Mouse (Mus musculus) heart, embryonic 13.5 days (tissue): ENCODE measurements around the gene Ctcfl. TPM values are rescaled to one million over a fixed set of nuclear protein-coding genes. Genes with fewer than 3 reads are reported as not detected.

Experiments
- ATAC-seq: fragments of 200-750 bp; cut with Nextera tagmentation; 2 replicates; pipeline ENCODE4 v1.8.0; 2017; ENCODE audit warnings: moderate TSS enrichment; ENCODE audit not compliant: insufficient number of reproducible peaks, low FRiP score, low TSS enrichment; ENCODE audit errors: extremely low read depth
- H3K27ac ChIP-seq: fragments of 300-500 bp; sonication (generic); replicated peaks from 2 replicates; pipeline ENCODE4 v1.5.1; 2015; ENCODE audit warnings: moderate library complexity, mild to moderate bottlenecking, inconsistent platforms
- H3K27me3 ChIP-seq: fragments of 300-500 bp; sonication (generic); replicated peaks from 2 replicates; pipeline ENCODE4 v1.6.1; 2015; ENCODE audit warnings: mild to moderate bottlenecking, inconsistent platforms
- H3K36me3 ChIP-seq: fragments of 300-500 bp; sonication (generic); 2 replicates; pipeline ENCODE4 v1.6.1; 2015; ENCODE audit warnings: mild to moderate bottlenecking, inconsistent platforms
- H3K4me1 ChIP-seq: fragments of 300-500 bp; sonication (generic); 2 replicates; pipeline ENCODE4 v1.6.1; 2015; ENCODE audit warnings: inconsistent platforms
- H3K4me2 ChIP-seq: fragments of 300-500 bp; sonication (generic); 2 replicates; pipeline ENCODE4 v1.6.1; 2015; ENCODE audit warnings: inconsistent platforms, mild to moderate bottlenecking, moderate library complexity
- H3K4me3 ChIP-seq: fragments of 300-500 bp; sonication (generic); 2 replicates; pipeline ENCODE4 v1.5.1; 2015; ENCODE audit warnings: moderate library complexity, mild to moderate bottlenecking, inconsistent platforms
- H3K9ac ChIP-seq: fragments of 300-500 bp; sonication (generic); 2 replicates; pipeline ENCODE4 v1.6.1; 2015; ENCODE audit warnings: inconsistent platforms, mild to moderate bottlenecking, moderate library complexity
- H3K9me3 ChIP-seq: fragments of 300-500 bp; sonication (generic); 2 replicates; pipeline ENCODE4 v1.6.1; 2016; ENCODE audit warnings: inconsistent platforms
- WGBS: fragments of 180-500 bp; shearing (Covaris S2); methylation state at CpG from one replicate; pipeline ENCODE4 v1.1.7; 2015; ENCODE audit warnings: mixed read lengths; 5-methylcytosine and 5-hydroxymethylcytosine counted together
- polyA plus RNA-seq: library from polyadenylated mRNA; unstranded; fragments of >200 nt; fragmentation: Nextera tagmentation; extraction: Ambion mirVana; gene quantifications from 2 replicates; pipeline ENCODE4 v1.2.1, GENCODE M21; 2015

Ctcfl gene
- polyA plus RNA-seq, 1 experiment from 2014 or later, result 0.70 TPM

GRCm38 (mm10) chr2:173056882-173057315 lies 62.4 kb downstream of the Ctcfl start:
- peak overlapping the region; percentile 93 for H3K27ac ChIP-seq
- peaks cover 71% of the 10 kb centered on the region for H3K4me1 ChIP-seq
- H3K4me2 ChIP-seq, result peak overlapping the region; percentile 49; the same call in 1 of the 2 replicates
- no peaks in the 10 kb centered on the region for H3K36me3 ChIP-seq
- no peak overlapping the region for H3K9ac ChIP-seq
- ATAC-seq, result peak; percentile 38
- WGBS, result 58% methylated on average over 11 of the region's 11 CpGs
- no peak overlapping the region for H3K4me3 ChIP-seq
- H3K27me3 ChIP-seq, result no peaks in the 10 kb centered on the region
- H3K9me3 ChIP-seq, result no peaks in the 10 kb centered on the region

- Histone ChIP-seq H3K9me3 (no peaks in the 10 kb centered on the region), H3K4me2 (no peak overlapping the region), H3K36me3 (no peaks in the 10 kb centered on the region), H3K27me3 (no peaks in the 10 kb centered on the region), H3K27ac (no peak overlapping the region; the same call in 1 of the 2 replicates), H3K4me1 (peaks cover 67% of the 10 kb centered on the region), H3K4me3 (no peak overlapping the region), H3K9ac (no peak overlapping the region)
- WGBS, result 68% methylated on average over 10 of the region's 10 CpGs
- ATAC-seq, result no peak
Observed at GRCm38 (mm10) chr2:173056303-173056881, 62.9 kb downstream of the Ctcfl start.

GRCm38 (mm10) chr2:173053846-173054245 lies 65.5 kb downstream of the Ctcfl start:
- Histone ChIP-seq H3K4me2 (no peak overlapping the region), H3K9ac (no peak overlapping the region), H3K36me3 (no peaks in the 10 kb centered on the region), H3K27ac (no peak overlapping the region), H3K4me1 (peaks cover 71% of the 10 kb centered on the region), H3K27me3 (no peaks in the 10 kb centered on the region), H3K4me3 (no peak overlapping the region), H3K9me3 (no peaks in the 10 kb centered on the region)
- 70% methylated on average over 6 of the region's 6 CpGs for WGBS
- no peak for ATAC-seq

- peak overlapping the region; percentile 58 for H3K9ac ChIP-seq
- H3K4me2 ChIP-seq, result no peak overlapping the region
- peaks cover 71% of the 10 kb centered on the region for H3K4me1 ChIP-seq
- H3K36me3 ChIP-seq, result no peaks in the 10 kb centered on the region
- no peak for ATAC-seq
- no peak overlapping the region for H3K27ac ChIP-seq
- H3K4me3 ChIP-seq, result no peak overlapping the region
- no peaks in the 10 kb centered on the region for H3K27me3 ChIP-seq
- 82% methylated on average over 8 of the region's 8 CpGs for WGBS
- H3K9me3 ChIP-seq, result no peaks in the 10 kb centered on the region
Observed at GRCm38 (mm10) chr2:173052881-173053280, 66.4 kb downstream of the Ctcfl start.

GRCm38 (mm10) chr2:173050604-173051382 lies 68.5 kb downstream of the Ctcfl start:
- H3K27ac ChIP-seq, result no peak overlapping the region
- peak overlapping the region; percentile 38; the same call in 1 of the 2 replicates for H3K9ac ChIP-seq
- no peak overlapping the region for H3K4me2 ChIP-seq
- peaks cover 71% of the 10 kb centered on the region for H3K4me1 ChIP-seq
- ATAC-seq, result no peak
- 46% methylated on average over 8 of the region's 8 CpGs for WGBS
- H3K27me3 ChIP-seq, result no peaks in the 10 kb centered on the region
- no peaks in the 10 kb centered on the region for H3K36me3 ChIP-seq
- H3K9me3 ChIP-seq, result no peaks in the 10 kb centered on the region
- H3K4me3 ChIP-seq, result no peak overlapping the region

GRCm38 (mm10) chr2:173049817-173050216 lies 69.5 kb downstream of the Ctcfl start:
- Histone ChIP-seq H3K4me1 (peaks cover 74% of the 10 kb centered on the region), H3K27me3 (no peaks in the 10 kb centered on the region), H3K36me3 (no peaks in the 10 kb centered on the region), H3K9me3 (no peaks in the 10 kb centered on the region), H3K4me3 (no peak overlapping the region), H3K9ac (no peak overlapping the region), H3K4me2 (no peak overlapping the region), H3K27ac (peak overlapping the region; percentile 48)
- no peak for ATAC-seq
- 44% methylated on average over 6 of the region's 6 CpGs for WGBS

- no peak for ATAC-seq
- WGBS, result 63% methylated on average over 3 of the region's 3 CpGs
- Histone ChIP-seq H3K27me3 (no peaks in the 10 kb centered on the region), H3K36me3 (no peaks in the 10 kb centered on the region), H3K4me2 (no peak overlapping the region), H3K9ac (peak overlapping the region; percentile 33; the same call in 1 of the 2 replicates), H3K4me1 (peaks cover 79% of the 10 kb centered on the region), H3K27ac (peak overlapping the region; percentile 48), H3K9me3 (no peaks in the 10 kb centered on the region), H3K4me3 (no peak overlapping the region)
Observed at GRCm38 (mm10) chr2:173049231-173049630, 70.1 kb downstream of the Ctcfl start.

GRCm38 (mm10) chr2:173048041-173048745 lies 71.1 kb downstream of the Ctcfl start:
- no peak overlapping the region; the same call in 1 of the 2 replicates for H3K4me2 ChIP-seq
- H3K36me3 ChIP-seq, result no peaks in the 10 kb centered on the region
- peaks cover 88% of the 10 kb centered on the region for H3K4me1 ChIP-seq
- no peak overlapping the region for H3K4me3 ChIP-seq
- 54% methylated on average over 17 of the region's 17 CpGs for WGBS
- H3K9ac ChIP-seq, result peak overlapping the region; percentile 15; the same call in 1 of the 2 replicates
- no peaks in the 10 kb centered on the region for H3K9me3 ChIP-seq
- peak overlapping the region; percentile 48; the same call in 1 of the 2 replicates for H3K27ac ChIP-seq
- ATAC-seq, result no peak
- H3K27me3 ChIP-seq, result no peaks in the 10 kb centered on the region

GRCm38 (mm10) chr2:173047471-173047870 lies 71.9 kb downstream of the Ctcfl start:
- 72% methylated on average over 5 of the region's 5 CpGs for WGBS
- Histone ChIP-seq H3K4me2 (no peak overlapping the region), H3K4me3 (no peak overlapping the region), H3K27me3 (no peaks in the 10 kb centered on the region), H3K9me3 (no peaks in the 10 kb centered on the region), H3K36me3 (no peaks in the 10 kb centered on the region), H3K27ac (peak overlapping the region; percentile 45; the same call in 1 of the 2 replicates), H3K9ac (peak overlapping the region; percentile 15; the same call in 1 of the 2 replicates), H3K4me1 (peaks cover 88% of the 10 kb centered on the region)
- no peak for ATAC-seq

- H3K27ac ChIP-seq, result peak overlapping the region; percentile 93
- peak overlapping the region; percentile 4; the same call in 1 of the 2 replicates for H3K4me3 ChIP-seq
- H3K36me3 ChIP-seq, result no peaks in the 10 kb centered on the region
- 35% methylated on average over 15 of the region's 15 CpGs for WGBS
- peak overlapping the region; percentile 44 for H3K4me2 ChIP-seq
- no peak for ATAC-seq
- peaks cover 89% of the 10 kb centered on the region for H3K4me1 ChIP-seq
- no peaks in the 10 kb centered on the region for H3K27me3 ChIP-seq
- no peaks in the 10 kb centered on the region for H3K9me3 ChIP-seq
- peak overlapping the region; percentile 74 for H3K9ac ChIP-seq
Observed at GRCm38 (mm10) chr2:173046582-173047297, 72.6 kb downstream of the Ctcfl start.
